Mouse (Mus musculus) lung, postnatal 36 days (tissue): ENCODE results near the gene Gm2075.
A peak's percentile ranks its signal among the peaks of the same experiment; 100 is the strongest.
"Not testable (repeated sequence)": the region's sequence is repeated elsewhere in the genome, so short reads cannot be mapped to it uniquely, and the experiment has no call there.

ENCODE experiments used
- DNase-seq: peaks from one replicate; pipeline ENCODE4 v3.0.0; 2022; ENCODE audit warnings: mixed read lengths

Gene Gm2075

DNA sequence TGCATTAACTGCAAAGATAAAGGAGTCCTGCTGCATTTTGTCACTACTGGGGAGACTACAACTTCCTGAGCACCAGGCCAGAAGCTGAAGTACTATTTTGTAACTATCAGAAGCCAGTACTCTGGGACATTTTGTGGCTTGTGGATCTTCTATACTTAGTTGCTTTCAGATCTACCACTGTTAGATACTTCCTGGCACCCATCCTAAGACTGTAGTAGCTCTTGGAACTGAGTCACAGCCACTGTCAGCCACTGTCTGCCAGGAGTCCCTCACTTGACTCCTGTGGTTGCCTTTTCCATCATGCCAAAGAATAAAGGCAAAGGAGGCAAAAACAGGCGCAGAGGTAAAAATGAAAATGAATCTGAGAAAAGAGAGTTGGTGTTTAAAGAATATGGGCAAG lies at the start of gene Gm2075:
Gm2075 (plus strand) TSS at position 301 of the 400 bp plus-strand sequence.
- DNase-seq = not testable (repeated sequence)

DNA sequence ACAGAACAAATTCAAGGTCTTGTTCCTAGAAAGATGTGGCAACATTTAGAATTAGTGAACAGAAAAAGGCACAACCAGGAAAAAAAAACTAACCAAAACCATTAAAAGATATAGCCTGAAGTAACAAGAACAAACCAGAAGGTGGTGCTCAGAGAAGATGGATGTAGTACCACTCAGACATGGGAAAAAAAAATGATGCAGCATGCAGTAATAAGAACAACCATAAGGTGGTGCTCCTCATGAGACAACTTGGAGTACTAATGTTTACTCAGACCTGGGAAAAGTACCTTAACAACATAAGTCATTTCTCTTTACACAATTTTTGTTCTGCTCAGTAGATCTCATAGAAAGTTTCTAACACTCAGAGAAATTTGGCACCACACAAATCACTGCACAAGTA lies 27.6 kb upstream of the Gm2075 start:
- peak; percentile 1 for DNase-seq

DNA sequence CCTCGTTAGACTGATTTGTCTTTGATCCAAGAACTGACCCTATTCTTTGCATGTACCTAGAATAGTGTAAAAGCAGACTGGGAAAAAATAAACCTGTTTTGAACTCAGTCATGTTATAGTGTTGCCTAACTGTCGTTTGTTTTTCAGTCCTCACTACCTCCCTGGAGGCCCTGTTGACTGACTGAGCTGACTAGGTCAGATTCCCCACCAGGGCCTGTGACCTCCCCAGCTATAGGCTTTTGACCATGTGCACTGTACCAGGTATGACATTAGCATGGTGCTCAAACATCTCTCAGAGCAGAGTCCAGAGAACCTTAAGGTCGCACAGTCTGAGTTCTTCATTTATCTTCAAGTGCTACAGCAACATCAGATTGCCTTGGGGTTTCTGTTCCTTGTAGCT lies 7.5 kb upstream of the Gm2075 start:
- DNase-seq = not testable (repeated sequence)

DNA sequence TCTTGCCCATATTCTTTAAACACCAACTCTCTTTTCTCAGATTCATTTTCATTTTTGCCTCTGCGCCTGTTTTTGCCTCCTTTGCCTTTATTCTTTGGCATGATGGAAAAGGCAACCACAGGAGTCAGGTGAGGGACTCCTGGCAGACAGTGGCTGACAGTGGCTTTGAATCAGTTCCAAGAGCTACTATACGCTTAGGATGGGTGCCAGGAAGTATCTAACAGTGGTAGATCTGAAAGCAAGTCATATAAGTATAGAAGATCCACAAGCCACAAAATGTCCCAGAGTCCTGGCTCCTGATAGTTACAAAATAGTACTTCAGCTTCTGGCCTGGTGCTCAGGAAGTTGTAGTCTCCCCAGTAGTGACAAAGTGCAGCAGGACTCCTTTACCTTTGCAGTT lies 7.0 kb downstream of the Gm2075 start, which contains the start of gene Gm6803:
Gm6803 (minus strand) TSS at position 101 of the 400 bp plus-strand sequence.
- not testable (repeated sequence) for DNase-seq

DNA sequence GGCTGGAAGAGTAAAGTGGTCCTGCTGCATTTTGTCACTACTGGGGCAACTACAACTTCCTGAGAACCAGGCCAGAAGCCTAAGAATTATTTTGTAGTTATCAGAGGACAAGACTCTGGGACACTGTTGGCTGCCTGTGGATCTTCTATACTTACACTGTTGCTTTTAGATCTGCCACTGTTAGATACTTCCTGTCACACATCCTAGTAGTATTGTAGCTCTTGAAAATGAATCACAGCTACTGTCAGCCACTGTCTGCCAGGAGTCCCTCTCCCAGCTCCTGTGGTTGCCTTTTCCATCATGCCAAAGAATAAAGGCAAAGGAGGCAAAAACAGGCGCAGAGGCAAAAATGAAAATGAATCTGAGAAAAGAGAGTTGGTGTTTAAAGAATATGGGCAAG lies 15.1 kb downstream of the Gm2075 start, which contains the start of gene Gm2056:
Gm2056 (plus strand) TSS at position 301 of the 400 bp plus-strand sequence.
- DNase-seq = not testable (repeated sequence)

DNA sequence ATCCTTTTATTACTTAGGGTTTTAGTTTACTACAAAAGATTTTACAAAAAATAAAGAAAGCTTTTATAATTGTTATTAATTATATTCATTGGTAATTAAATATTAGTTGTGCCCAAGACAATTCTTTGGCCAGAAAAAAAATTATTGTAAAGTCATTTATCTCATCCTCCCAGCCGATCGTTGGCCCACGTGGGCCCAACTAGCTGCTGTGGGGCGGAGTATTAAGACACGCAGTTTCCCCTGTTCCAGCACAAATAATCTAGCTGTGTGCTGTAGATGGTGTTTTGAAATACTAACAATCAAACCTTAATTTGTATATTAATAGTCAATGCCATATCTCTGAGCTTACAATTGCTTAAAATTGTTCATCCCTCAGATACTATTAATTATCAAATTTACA lies 20.6 kb downstream of the Gm2075 start:
- DNase-seq = not testable (repeated sequence)

DNA sequence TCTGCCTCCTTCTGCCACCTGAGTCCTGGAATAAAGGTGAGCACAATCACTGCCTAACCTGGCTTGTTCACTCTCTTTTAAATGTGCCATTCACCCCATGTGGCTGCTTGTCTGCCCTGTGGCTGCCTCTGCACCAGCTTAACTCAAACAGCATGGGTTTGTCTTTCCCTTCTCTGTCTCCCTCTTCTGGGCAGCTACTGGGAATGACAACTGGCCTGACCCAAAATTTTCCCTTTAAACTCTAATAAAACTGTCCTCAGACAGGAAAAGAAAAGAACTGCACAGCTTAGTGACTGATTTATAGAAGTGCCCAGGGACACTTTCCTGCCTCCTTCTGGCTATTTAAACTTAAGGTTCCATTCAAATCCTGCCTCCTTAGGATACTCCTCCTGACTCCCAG lies 27.4 kb downstream of the Gm2075 start:
- not testable (repeated sequence) for DNase-seq

DNA sequence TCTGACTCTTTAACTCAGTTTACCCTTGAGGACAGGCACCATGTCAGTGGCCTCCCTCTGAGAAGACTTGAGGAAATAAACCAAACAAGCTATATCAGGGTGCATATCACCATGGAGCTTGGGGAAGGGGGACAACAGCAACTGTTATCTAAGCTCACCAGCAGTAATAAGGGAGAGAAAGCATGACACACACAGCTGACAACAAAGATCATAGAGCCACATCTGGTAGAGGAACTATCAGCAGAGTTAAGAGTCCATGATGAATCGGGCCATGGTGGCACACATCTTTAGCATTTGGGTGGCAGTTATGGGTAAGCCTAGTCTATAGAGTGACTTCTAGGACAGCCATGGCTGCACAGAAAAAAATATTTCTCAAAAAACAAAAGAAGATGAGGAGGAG lies 28.1 kb downstream of the Gm2075 start:
- DNase-seq = not testable (repeated sequence)

DNA sequence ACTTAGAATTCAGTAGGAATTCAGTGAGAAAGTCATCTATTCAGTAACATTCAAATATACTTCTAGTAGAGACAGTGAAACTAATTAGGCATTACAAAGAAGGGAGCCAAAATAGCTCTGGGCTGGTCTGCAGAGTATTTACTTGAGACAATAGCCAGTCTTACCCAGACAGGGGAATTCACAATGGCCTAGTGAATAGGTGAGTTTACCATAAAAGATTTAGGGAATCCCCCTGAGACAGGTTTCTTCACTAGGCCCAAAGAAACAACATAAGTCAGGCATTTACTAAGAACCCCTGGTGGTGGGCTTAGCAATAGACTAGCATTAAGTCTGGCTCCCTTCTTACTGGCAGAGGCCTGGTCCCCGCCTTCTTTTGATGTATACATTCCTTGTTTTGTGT lies 33.6 kb downstream of the Gm2075 start:
- not testable (repeated sequence) for DNase-seq
